Mouse (Mus musculus) G1E (cell line): ENCODE measurements around the gene Men1.
A peak's percentile ranks its signal among the peaks of the same experiment; 100 is the strongest.

Experiments used
- CTCF ChIP-seq: IDR thresholded peaks from 2 replicates; pipeline ENCODE4 v1.5.1; 2012; ENCODE audit warnings: low read depth, low read length, inconsistent platforms, mixed read lengths
- GATA1 ChIP-seq: IDR thresholded peaks from 2 replicates; pipeline ENCODE4 v1.6.1; 2012; ENCODE audit warnings: borderline replicate concordance, low read length, inconsistent platforms, mixed read lengths
- GATA2 ChIP-seq: IDR thresholded peaks from 2 replicates; pipeline ENCODE4 v1.6.1; 2012; ENCODE audit warnings: low read depth, low read length, inconsistent platforms, borderline replicate concordance
- POLR2AphosphoS5 ChIP-seq: IDR thresholded peaks from 2 replicates; pipeline ENCODE4 v1.6.1; 2012; ENCODE audit warnings: low read depth, low read length, inconsistent platforms; ENCODE audit not compliant: insufficient replicate concordance
- TAL1 ChIP-seq: conservative IDR thresholded peaks from 2 replicates; pipeline ENCODE4 v1.6.1; 2012; ENCODE audit warnings: low read depth, low read length, inconsistent platforms, mixed read lengths

DNA sequence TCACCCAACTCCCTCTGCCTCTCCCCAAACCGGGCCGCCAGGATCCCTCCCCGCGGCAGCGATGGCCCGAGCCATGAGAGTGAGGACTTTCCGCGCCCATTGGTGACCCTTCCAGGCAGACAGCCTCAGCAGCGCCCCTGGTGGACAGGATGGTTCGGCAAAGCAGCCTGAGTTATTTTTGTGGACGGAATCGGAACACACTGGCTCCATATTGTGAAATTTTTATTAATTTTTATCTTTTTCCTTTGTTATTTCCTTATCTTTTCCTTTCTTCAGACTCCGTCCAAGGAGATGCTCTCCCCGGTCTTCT, 41.4 kb downstream of the Men1 start:
- TF ChIP-seq CTCF (0 out of 2 replicates have a peak, but pooled peaks have one; percentile 35), GATA1 (no peak), TAL1 (no peak), GATA2 (no peak), POLR2AphosphoS5 (no peak)
